Mouse (Mus musculus): Measurements from ENCODE around the gene Atp5g1.

DNA sequence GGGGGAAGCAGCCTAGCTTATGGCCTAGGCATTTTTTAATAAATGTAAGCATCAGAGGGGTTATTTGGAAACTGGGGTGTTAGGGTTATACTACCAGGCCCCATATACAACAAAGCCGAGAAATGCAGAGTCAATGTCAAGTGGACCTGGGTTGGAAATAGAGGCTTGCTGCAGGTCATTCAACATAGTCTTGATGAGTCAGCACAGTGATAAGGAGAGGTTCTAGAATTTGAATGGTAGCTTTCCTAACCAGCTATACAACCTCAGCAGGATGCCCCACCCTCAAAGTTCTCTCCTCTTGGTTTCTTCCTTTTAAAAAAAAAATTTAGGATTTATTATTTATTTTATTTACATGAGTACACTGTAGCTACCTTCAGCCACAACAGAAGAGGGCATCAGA lies 4.5 kb downstream of the Atp5g1 start:
- TF ChIP-seq GATA1 (IDR thresholded peaks at IDR 0.05; ENCODE audit: low read length) (no peak), TAL1 (IDR thresholded peaks at IDR 0.05; ENCODE audit: low read length) (no peak)

Measured in erythroblast, embryonic 14.5 days (primary cell).